Mouse (Mus musculus) effector memory CD4-positive, alpha-beta T cell, adult 5 months (primary cell): ENCODE measurements around the gene Casp3. TPM values are rescaled to one million over a fixed set of nuclear protein-coding genes. Genes with fewer than 3 reads are reported as not detected.

Experiments
- polyA plus RNA-seq: library from polyadenylated mRNA; unstranded; fragments of 100-300 nt; shearing (Covaris generic); gene quantifications from one replicate; pipeline ENCODE4 v1.2.1, GENCODE M21; 2017

Casp3 gene
- polyA plus RNA-seq: 30.7 TPM

DNA sequence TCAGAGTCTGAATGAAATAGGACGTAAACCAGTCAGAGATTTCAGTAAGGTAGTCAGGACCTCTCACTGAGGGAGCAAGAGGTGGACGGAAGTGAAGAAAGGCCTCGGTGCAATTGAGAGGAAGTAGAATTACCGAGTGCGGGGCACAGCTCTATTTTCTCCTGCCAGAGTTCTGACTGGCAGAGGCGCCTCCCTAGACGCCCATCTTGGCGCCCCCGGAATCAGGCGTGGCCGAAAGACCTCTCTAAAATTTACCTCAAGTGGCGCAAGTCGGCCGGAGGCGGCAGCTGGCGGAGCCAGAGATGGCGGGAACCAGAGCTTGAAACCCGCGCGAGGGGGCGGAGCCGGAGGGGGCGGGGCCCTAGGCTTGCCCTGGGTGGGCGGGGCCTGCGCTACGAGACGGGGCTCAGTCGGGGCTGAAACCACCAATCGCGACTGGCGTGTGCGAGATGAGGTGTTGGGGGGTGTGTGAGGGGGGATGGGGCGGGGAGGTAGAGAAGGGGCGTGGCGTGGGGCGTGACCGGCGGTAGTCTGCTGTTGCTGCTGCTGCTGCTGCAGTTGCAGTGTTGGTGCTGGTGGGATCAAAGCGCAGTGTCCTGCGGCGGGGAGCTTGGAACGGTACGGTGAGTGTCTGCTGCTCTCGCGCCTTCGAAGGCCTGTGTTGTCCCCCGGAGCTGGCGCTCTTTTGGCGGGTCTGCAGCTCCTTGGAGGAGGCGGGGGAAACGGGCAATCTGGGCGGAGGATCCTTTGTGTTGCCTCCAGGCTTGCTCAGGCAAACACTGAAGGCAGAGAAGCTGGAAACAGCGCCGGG lies at the start of gene Casp3, which contains the start of gene Primpol:
Gene Casp3 (plus strand): TSS at position 413 of the 811 bp plus-strand sequence.
Gene Primpol (minus strand): TSS at position 334 of the 811 bp plus-strand sequence.

Other genes with a start within 250 kb of the Casp3 start
- 18.0 TPM for gene Acsl1, start 146.3 kb upstream of the Casp3 start, polyA plus RNA-seq
- 2.7 TPM for gene Cenpu, start 65.3 kb upstream of the Casp3 start, polyA plus RNA-seq
- gene Primpol, start 79 bp upstream of the Casp3 start, polyA plus RNA-seq: 19.8 TPM
- gene Irf2, start 122.4 kb downstream of the Casp3 start, polyA plus RNA-seq: 114 TPM